Mouse (Mus musculus) lung, postnatal 0 days (tissue): ENCODE results near the gene Mical3. TPM values are rescaled to one million over a fixed set of nuclear protein-coding genes. Genes with fewer than 3 reads are reported as not detected.

Experiments used
- ATAC-seq: fragments of 200-750 bp; cut with Nextera tagmentation; 2 replicates; pipeline ENCODE4 v1.8.0; 2017; ENCODE audit warnings: moderate library complexity
- DNase-seq: peaks from one replicate; pipeline ENCODE4 v3.0.0-alpha.2; 2016; ENCODE audit warnings: low spot score
- H3K27ac ChIP-seq: fragments of 300-500 bp; sonication (generic); 2 replicates; pipeline ENCODE4 v1.5.1; 2014; ENCODE audit warnings: antibody characterized with exemption, mild to moderate bottlenecking, low read length, mixed read lengths
- H3K27me3 ChIP-seq: fragments of 300-500 bp; sonication (generic); replicated peaks from 2 replicates; pipeline ENCODE4 v1.6.1; 2014; ENCODE audit warnings: low read length, mixed read lengths; ENCODE audit not compliant: insufficient read depth
- H3K36me3 ChIP-seq: fragments of 300-500 bp; sonication (generic); 2 replicates; pipeline ENCODE4 v1.6.1; 2014; ENCODE audit warnings: low read length, mixed read lengths; ENCODE audit not compliant: insufficient read depth
- H3K4me1 ChIP-seq: fragments of 300-500 bp; sonication (generic); 2 replicates; pipeline ENCODE4 v1.6.1; 2014; ENCODE audit warnings: antibody characterized with exemption, low read depth, low read length, mixed read lengths; ENCODE audit not compliant: insufficient read depth
- H3K4me2 ChIP-seq: fragments of 300-500 bp; sonication (generic); replicated peaks from 2 replicates; pipeline ENCODE4 v1.6.1; 2014; ENCODE audit warnings: low read depth, mild to moderate bottlenecking, low read length, moderate library complexity, mixed read lengths
- H3K4me3 ChIP-seq: fragments of 300-500 bp; sonication (generic); 2 replicates; pipeline ENCODE4 v1.5.1; 2014; ENCODE audit warnings: low read depth, low read length
- H3K9ac ChIP-seq: fragments of 300-500 bp; sonication (generic); replicated peaks from 2 replicates; pipeline ENCODE4 v1.6.1; 2014; ENCODE audit warnings: low read depth, mild to moderate bottlenecking
- H3K9me3 ChIP-seq: fragments of 300-500 bp; sonication (generic); 2 replicates; pipeline ENCODE4 v1.6.1; 2016; ENCODE audit warnings: low read length, mixed read lengths
- CTCF ChIP-seq: IDR thresholded peaks from 2 replicates; pipeline ENCODE4 v1.5.1; 2016; ENCODE audit warnings: antibody characterized with exemption, mild to moderate bottlenecking
- EP300 ChIP-seq: IDR thresholded peaks from 2 replicates; pipeline ENCODE4 v1.6.1; 2016; ENCODE audit warnings: antibody characterized with exemption, mild to moderate bottlenecking, control low read depth
- WGBS: fragments of 180-500 bp; shearing (Covaris S2); extraction: QIAGEN DNeasy Blood & Tissue Kit; methylation state at CpG from one replicate; pipeline ENCODE4 v1.1.7; 2014; 5-methylcytosine and 5-hydroxymethylcytosine counted together
- polyA plus RNA-seq: library from polyadenylated mRNA; unstranded; fragments of >200 nt; fragmentation: Nextera tagmentation; extraction: Ambion mirVana; gene quantifications from 2 replicates; pipeline ENCODE4 v1.2.1, GENCODE M21; 2015

The Mical3 gene
- polyA plus RNA-seq, 1 experiment from 2014 or later = 12.8 TPM

DNA sequence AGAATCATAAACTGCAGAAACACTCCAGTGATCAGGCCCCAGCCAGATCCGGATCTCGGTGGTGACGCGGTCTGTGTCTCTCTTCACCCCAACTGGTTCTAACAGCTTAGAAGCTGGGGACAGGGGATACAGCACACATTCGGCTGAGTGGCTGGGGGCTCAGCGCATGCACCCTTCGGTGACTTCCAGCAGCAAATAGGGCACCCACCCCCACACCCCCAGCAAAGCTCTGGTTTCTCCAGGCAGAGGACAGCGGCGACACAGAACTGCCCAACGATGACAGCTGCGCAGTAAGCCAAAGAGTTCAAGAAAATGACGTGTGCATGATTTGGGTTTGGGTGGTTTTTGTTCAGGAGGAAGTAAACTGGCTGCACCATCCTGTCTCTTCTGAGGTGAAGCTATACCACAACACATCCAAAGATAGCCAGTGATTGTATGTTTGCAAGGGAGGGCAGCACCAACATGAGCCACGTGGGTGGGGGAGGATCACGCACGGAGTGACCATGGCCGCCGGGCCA lies 67.8 kb downstream of the Mical3 start:
- DNase-seq (no peak), ATAC-seq (no peak)
- Histone ChIP-seq H3K4me3 (no peak overlapping the region), H3K27ac (no peak overlapping the region), H3K4me2 (no peak overlapping the region), H3K9me3 (no peaks in the 10 kb centered on the region), H3K27me3 (no peaks in the 10 kb centered on the region), H3K9ac (no peak overlapping the region), H3K4me1 (peaks cover 5% of the 10 kb centered on the region; the same call in 1 of the 2 replicates), H3K36me3 (no peaks in the 10 kb centered on the region)
- TF ChIP-seq EP300 (no peak), CTCF (no peak)
- 92% methylated on average over 17 of the region's 17 CpGs for WGBS

DNA sequence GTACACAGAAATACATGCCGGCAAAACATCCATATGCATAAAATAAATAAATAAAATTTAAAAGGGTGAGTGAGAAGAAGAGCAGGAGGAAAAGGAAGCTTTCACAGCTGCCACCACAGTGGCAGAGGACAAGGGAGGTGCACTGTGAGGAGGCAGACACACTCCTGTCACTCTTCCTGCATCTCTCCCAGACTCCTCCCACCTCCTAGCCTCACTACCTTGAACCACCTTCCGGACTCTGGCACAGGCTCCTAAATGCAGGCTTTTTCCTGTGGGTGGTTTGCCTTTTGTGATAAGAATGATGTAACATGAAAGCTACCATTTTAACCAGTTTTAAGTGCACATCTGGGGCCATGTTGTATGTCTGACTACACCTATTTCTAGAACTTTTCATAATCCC lies 72.8 kb downstream of the Mical3 start:
- TF ChIP-seq CTCF (no peak), EP300 (no peak)
- H3K36me3 ChIP-seq = no peaks in the 10 kb centered on the region
- no peak overlapping the region for H3K9ac ChIP-seq
- H3K4me1 ChIP-seq = no peaks in the 10 kb centered on the region; the same call in 1 of the 2 replicates
- DNase-seq (no peak), ATAC-seq (no peak)
- no peaks in the 10 kb centered on the region for H3K27me3 ChIP-seq
- no peak overlapping the region for H3K4me2 ChIP-seq
- H3K9me3 ChIP-seq = no peaks in the 10 kb centered on the region
- peak overlapping the region; percentile 57 for H3K27ac ChIP-seq
- H3K4me3 ChIP-seq = no peak overlapping the region
- 53% methylated on average over 2 of the region's 2 CpGs for WGBS

GRCm38 (mm10) chr6:121057181-121057956 lies 73.4 kb downstream of the Mical3 start:
- Histone ChIP-seq H3K4me2 (no peak overlapping the region), H3K36me3 (no peaks in the 10 kb centered on the region), H3K27ac (peak overlapping the region; percentile 57), H3K4me3 (no peak overlapping the region), H3K9me3 (no peaks in the 10 kb centered on the region), H3K27me3 (no peaks in the 10 kb centered on the region), H3K4me1 (no peaks in the 10 kb centered on the region; the same call in 1 of the 2 replicates), H3K9ac (no peak overlapping the region)
- DNase-seq (peak; percentile 85), ATAC-seq (peak; percentile 84)
- TF ChIP-seq CTCF (no peak), EP300 (peak; percentile 27; the same call in 1 of the 2 replicates)
- 54% methylated on average over 22 of the region's 22 CpGs for WGBS

DNA sequence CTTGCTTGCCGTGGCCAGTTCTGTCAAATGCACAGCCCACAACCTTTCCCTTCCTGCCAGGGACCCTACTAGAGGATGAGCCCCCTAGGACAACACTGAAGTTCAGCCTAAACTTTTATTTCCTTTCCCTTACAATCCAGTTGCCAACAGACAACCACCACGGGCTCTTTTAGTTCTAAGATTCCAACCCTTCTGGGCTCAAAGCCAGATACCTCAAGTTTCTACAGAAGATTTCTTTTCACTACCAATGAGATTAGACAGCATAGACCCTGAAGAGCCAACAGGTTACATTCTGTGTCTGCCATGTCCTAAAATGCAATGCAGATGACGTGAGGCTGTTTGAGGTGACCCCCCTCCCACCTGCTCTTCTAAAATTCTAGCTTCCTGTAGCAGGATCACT lies 75.3 kb downstream of the Mical3 start:
- Histone ChIP-seq H3K9ac (no peak overlapping the region), H3K27me3 (no peaks in the 10 kb centered on the region), H3K4me3 (no peak overlapping the region), H3K4me2 (no peak overlapping the region), H3K27ac (no peak overlapping the region), H3K36me3 (no peaks in the 10 kb centered on the region), H3K4me1 (no peaks in the 10 kb centered on the region; the same call in 1 of the 2 replicates), H3K9me3 (no peaks in the 10 kb centered on the region)
- ATAC-seq = no peak
- no peak for TF ChIP-seq EP300
- no peak for TF ChIP-seq CTCF
- WGBS = 27% methylated on average over 3 of the region's 3 CpGs
- no peak for DNase-seq

- H3K9me3 ChIP-seq = no peaks in the 10 kb centered on the region
- H3K9ac ChIP-seq = no peak overlapping the region
- TF ChIP-seq EP300 (no peak), CTCF (no peak)
- no peaks in the 10 kb centered on the region; the same call in 1 of the 2 replicates for H3K4me1 ChIP-seq
- no peak overlapping the region for H3K27ac ChIP-seq
- DNase-seq (no peak), ATAC-seq (no peak)
- no peak overlapping the region for H3K4me2 ChIP-seq
- no peak overlapping the region for H3K4me3 ChIP-seq
- 89% methylated on average over 9 of the region's 9 CpGs for WGBS
- H3K36me3 ChIP-seq = no peaks in the 10 kb centered on the region
- H3K27me3 ChIP-seq = no peaks in the 10 kb centered on the region
Measured at GRCm38 (mm10) chr6:121054908-121055307, 75.9 kb downstream of the Mical3 start.

DNA sequence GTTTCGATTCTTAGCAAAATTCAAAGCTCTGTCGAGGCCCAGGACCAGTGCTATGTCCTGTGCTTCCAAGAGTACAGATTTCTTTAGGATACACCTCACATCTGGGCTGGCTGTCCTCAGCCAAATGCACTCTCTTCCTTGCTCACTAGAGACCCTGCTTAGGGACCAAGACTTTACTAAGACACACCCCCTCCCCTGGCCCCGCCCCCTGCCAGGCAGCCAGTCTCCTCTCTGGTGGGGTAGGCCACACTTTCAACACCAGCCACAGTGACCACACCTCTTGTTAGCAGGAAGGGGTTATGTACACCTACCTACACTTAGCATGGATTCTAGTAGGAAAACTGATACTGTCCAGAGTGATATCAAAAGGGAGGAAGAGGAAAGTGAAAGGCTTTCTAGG lies 76.5 kb downstream of the Mical3 start:
- no peak overlapping the region for H3K9ac ChIP-seq
- WGBS = 69% methylated on average over 3 of the region's 3 CpGs
- no peak for TF ChIP-seq EP300
- no peak for TF ChIP-seq CTCF
- H3K36me3 ChIP-seq = no peaks in the 10 kb centered on the region
- ATAC-seq (no peak), DNase-seq (no peak)
- H3K4me1 ChIP-seq = no peaks in the 10 kb centered on the region; the same call in 1 of the 2 replicates
- no peak overlapping the region for H3K4me3 ChIP-seq
- no peaks in the 10 kb centered on the region for H3K27me3 ChIP-seq
- H3K27ac ChIP-seq = no peak overlapping the region
- no peaks in the 10 kb centered on the region for H3K9me3 ChIP-seq
- no peak overlapping the region for H3K4me2 ChIP-seq
